In the genomic region with DNA sequence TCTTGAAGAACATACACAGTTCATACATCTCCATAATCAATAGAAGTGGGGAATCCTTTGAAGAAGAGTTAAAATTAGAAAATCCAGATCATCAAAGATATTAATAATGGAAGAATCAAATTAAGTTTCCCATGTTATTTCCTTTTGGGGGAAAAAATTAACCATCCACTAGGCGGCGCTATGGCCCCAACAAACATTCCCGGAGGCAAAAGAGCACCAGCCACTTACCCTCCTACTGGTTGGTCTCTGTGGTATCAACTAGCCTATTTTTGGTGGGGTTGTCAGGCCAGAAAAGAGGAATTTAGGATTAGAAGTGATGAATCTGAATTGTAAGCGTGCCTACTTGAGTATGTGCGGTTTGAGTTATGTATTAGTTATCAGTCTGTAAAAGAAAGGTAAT, we compare ENCODE assay signal across 10 mouse cellular contexts. TPM values are rescaled to one million over a fixed set of nuclear protein-coding genes. Genes with fewer than 3 reads are reported as not detected.
DNase-seq lines count a peak whose midpoint lies in the region; ATAC-seq and TF ChIP-seq lines count a peak whose summit lies in the region.
"Had no signal": no experiment of that assay in that cellular context is flagged by ENCODE, and none has a peak within 500 bp of the region (broad histone marks: within the 10 kb centered on the region; RNA-seq: fewer than 3 reads in every experiment).

No protein-coding gene starts in this region.

- no peak overlapping the region for H3K9ac ChIP-seq in hindbrain, embryonic 11.5 days (ENCODE audit: low read depth, low read length)
- no peak overlapping the region for H3K9ac ChIP-seq in hindbrain, embryonic 13.5 days
- no peak overlapping the region for H3K9ac ChIP-seq in hindbrain, postnatal 0 days (replicated peaks; ENCODE audit: low read length)
- H3K9ac ChIP-seq in midbrain, postnatal 0 days (replicated peaks; ENCODE audit: low read length, poor library complexity, severe bottlenecking): no peak overlapping the region
- H3K9ac ChIP-seq: limb, embryonic 15.5 days had no signal

- H3K4me3 ChIP-seq in hindbrain, embryonic 11.5 days (ENCODE audit: low read depth, low read length): no peak overlapping the region
- H3K4me3 ChIP-seq in hindbrain, embryonic 13.5 days: no peak overlapping the region
- H3K4me3 ChIP-seq in hindbrain, postnatal 0 days (ENCODE audit: low read length): no peak overlapping the region
- H3K4me3 ChIP-seq in midbrain, postnatal 0 days (ENCODE audit: low read depth, low read length): no peak overlapping the region
- H3K4me3 ChIP-seq: erythroblast, embryonic 14.5 days; limb, embryonic 15.5 days had no signal

- TF ChIP-seq CTCF in hindbrain, postnatal 0 days (IDR thresholded peaks at IDR 0.05; ENCODE audit: low read depth): peak; percentile 78
- TF ChIP-seq CTCF in midbrain, postnatal 0 days (IDR thresholded peaks at IDR 0.05): peak; percentile 74

- 37% methylated on average over 5 of the region's 5 CpGs for WGBS in hindbrain, embryonic 11.5 days
- 39% methylated on average over 5 of the region's 5 CpGs for WGBS in hindbrain, embryonic 13.5 days
- 40% methylated on average over 5 of the region's 5 CpGs for WGBS in hindbrain, postnatal 0 days
- 37% methylated on average over 5 of the region's 5 CpGs for WGBS in midbrain, postnatal 0 days

- H3K9me3 ChIP-seq in hindbrain, embryonic 11.5 days (ENCODE audit: control insufficient read depth, low read length): no peaks in the 10 kb centered on the region
- no peaks in the 10 kb centered on the region for H3K9me3 ChIP-seq in hindbrain, embryonic 13.5 days
- H3K9me3 ChIP-seq in hindbrain, postnatal 0 days (ENCODE audit: low read length): no peaks in the 10 kb centered on the region
- H3K9me3 ChIP-seq in midbrain, postnatal 0 days (ENCODE audit: low read length): no peaks in the 10 kb centered on the region
- H3K9me3 ChIP-seq: limb, embryonic 15.5 days had no signal

- DNase-seq in hindbrain, embryonic 11.5 days (ENCODE audit: low spot score): peak; percentile 77
- DNase-seq in urinary bladder, postnatal 25 days (ENCODE audit: low spot score): peak; percentile 55
- no peak for DNase-seq in urinary bladder, postnatal 10 days (ENCODE audit: low spot score)
- peak; percentile 62 to 72 for DNase-seq in cerebellum, postnatal 10 days
- peak; percentile 39 for DNase-seq in hindbrain, postnatal 0 days (ENCODE audit: low spot score)
- DNase-seq in midbrain, postnatal 0 days (ENCODE audit: low spot score): peak; percentile 34
- peak; percentile 19 to 29 for DNase-seq in urinary bladder, postnatal 36 days (ENCODE audit: low spot score in 2 of 2)

- H3K27me3 ChIP-seq in hindbrain, embryonic 11.5 days (ENCODE audit: control insufficient read depth, insufficient read depth, low read length): no peaks in the 10 kb centered on the region
- H3K27me3 ChIP-seq in hindbrain, embryonic 13.5 days: no peaks in the 10 kb centered on the region
- no peaks in the 10 kb centered on the region for H3K27me3 ChIP-seq in hindbrain, postnatal 0 days (ENCODE audit: insufficient read depth, low read length)
- H3K27me3 ChIP-seq in midbrain, postnatal 0 days (ENCODE audit: insufficient read depth, low read length): no peaks in the 10 kb centered on the region
- H3K27me3 ChIP-seq: limb, embryonic 15.5 days had no signal

- no peak for ATAC-seq in hindbrain, embryonic 11.5 days (ENCODE audit: low FRiP score)
- ATAC-seq in hindbrain, embryonic 13.5 days (ENCODE audit: low FRiP score): no peak
- ATAC-seq in hindbrain, postnatal 0 days: no peak
- no peak for ATAC-seq in midbrain, postnatal 0 days (ENCODE audit: low FRiP score)

- H3K4me1 ChIP-seq in hindbrain, embryonic 11.5 days (replicated peaks; ENCODE audit: control insufficient read depth, insufficient read depth, low read length): no peaks in the 10 kb centered on the region
- no peaks in the 10 kb centered on the region for H3K4me1 ChIP-seq in hindbrain, embryonic 13.5 days (replicated peaks)
- H3K4me1 ChIP-seq in hindbrain, postnatal 0 days (ENCODE audit: insufficient read depth, low read length): no peaks in the 10 kb centered on the region
- H3K4me1 ChIP-seq in midbrain, postnatal 0 days (ENCODE audit: insufficient read depth, low read length): no peaks in the 10 kb centered on the region
- H3K4me1 ChIP-seq: limb, embryonic 15.5 days had no signal

- no peaks in the 10 kb centered on the region for H3K36me3 ChIP-seq in hindbrain, embryonic 11.5 days (ENCODE audit: control insufficient read depth, insufficient read depth, low read length)
- peaks cover 66% of the 10 kb centered on the region for H3K36me3 ChIP-seq in hindbrain, embryonic 13.5 days
- peaks cover 40% of the 10 kb centered on the region for H3K36me3 ChIP-seq in hindbrain, postnatal 0 days (ENCODE audit: insufficient read depth, low read length)
- H3K36me3 ChIP-seq in midbrain, postnatal 0 days (ENCODE audit: insufficient read depth, low read length): peaks cover 52% of the 10 kb centered on the region

- no peak overlapping the region for H3K27ac ChIP-seq in hindbrain, embryonic 11.5 days (ENCODE audit: low read depth, low read length)
- no peak overlapping the region for H3K27ac ChIP-seq in hindbrain, embryonic 13.5 days
- H3K27ac ChIP-seq in hindbrain, postnatal 0 days: no peak overlapping the region
- H3K27ac ChIP-seq in midbrain, postnatal 0 days (ENCODE audit: low read depth, low read length): no peak overlapping the region
- H3K27ac ChIP-seq: limb, embryonic 15.5 days had no signal

- no peak overlapping the region for H3K4me2 ChIP-seq in hindbrain, embryonic 11.5 days (replicated peaks; ENCODE audit: low read depth, low read length)
- H3K4me2 ChIP-seq in hindbrain, embryonic 13.5 days: no peak overlapping the region
- H3K4me2 ChIP-seq in hindbrain, postnatal 0 days (ENCODE audit: low read depth, low read length): no peak overlapping the region
- H3K4me2 ChIP-seq in midbrain, postnatal 0 days (ENCODE audit: low read depth, low read length, poor library complexity, severe bottlenecking): no peak overlapping the region
- H3K4me2 ChIP-seq: limb, embryonic 15.5 days had no signal

RNA-seq across cellular contexts. Expression of gene Eif3j1, which starts 41.6 kb away (rescaled TPM):
- 12.8 and 13.7 TPM in 2 replicates for polyA plus RNA-seq in hindbrain, embryonic 11.5 days (2014; fragmentation: Nextera tagmentation; extraction: Ambion mirVana)
- 10.9 and 11.5 TPM in 2 replicates for polyA plus RNA-seq in hindbrain, embryonic 13.5 days (2015; fragmentation: Nextera tagmentation; extraction: Ambion mirVana)
- total RNA-seq in hindbrain, postnatal 0 days (2014; rRNA removed): 16.7 and 22.1 TPM in 2 replicates
- 12.7 and 13.0 TPM in 2 replicates for polyA plus RNA-seq in hindbrain, postnatal 0 days (2015; fragmentation: Nextera tagmentation; extraction: Ambion mirVana)
- 13.5 and 24.2 TPM in 2 replicates for total RNA-seq in midbrain, postnatal 0 days (2014; rRNA removed)
- polyA plus RNA-seq in midbrain, postnatal 0 days (2015; fragmentation: Nextera tagmentation; extraction: Ambion mirVana): 11.1 and 12.3 TPM in 2 replicates

RNA-seq across cellular contexts. Expression of gene Spg11, which starts 48.3 kb away (rescaled TPM):
- 11.4 and 11.8 TPM in 2 replicates for polyA plus RNA-seq in hindbrain, embryonic 11.5 days (2014; fragmentation: Nextera tagmentation; extraction: Ambion mirVana)
- 8.3 and 8.9 TPM in 2 replicates for polyA plus RNA-seq in hindbrain, embryonic 13.5 days (2015; fragmentation: Nextera tagmentation; extraction: Ambion mirVana)
- 19.9 and 21.9 TPM in 2 replicates for total RNA-seq in hindbrain, postnatal 0 days (2014; rRNA removed)
- polyA plus RNA-seq in hindbrain, postnatal 0 days (2015; fragmentation: Nextera tagmentation; extraction: Ambion mirVana): 4.3 and 4.5 TPM in 2 replicates
- total RNA-seq in midbrain, postnatal 0 days (2014; rRNA removed): 20.1 and 25.3 TPM in 2 replicates
- polyA plus RNA-seq in midbrain, postnatal 0 days (2015; fragmentation: Nextera tagmentation; extraction: Ambion mirVana): 4.0 and 4.9 TPM in 2 replicates
